Mouse (Mus musculus): ENCODE results near the gene Tsc22d3. TPM values are rescaled to one million over a fixed set of nuclear protein-coding genes. Genes with fewer than 3 reads are reported as not detected.
"Not testable (repeated sequence)": the region's sequence is repeated elsewhere in the genome, so short reads cannot be mapped to it uniquely, and the experiment has no call there.

The Tsc22d3 gene
- total and polyA plus RNA-seq, 3 experiments, result 71.8 to 136 (median 77.4) TPM

DNA sequence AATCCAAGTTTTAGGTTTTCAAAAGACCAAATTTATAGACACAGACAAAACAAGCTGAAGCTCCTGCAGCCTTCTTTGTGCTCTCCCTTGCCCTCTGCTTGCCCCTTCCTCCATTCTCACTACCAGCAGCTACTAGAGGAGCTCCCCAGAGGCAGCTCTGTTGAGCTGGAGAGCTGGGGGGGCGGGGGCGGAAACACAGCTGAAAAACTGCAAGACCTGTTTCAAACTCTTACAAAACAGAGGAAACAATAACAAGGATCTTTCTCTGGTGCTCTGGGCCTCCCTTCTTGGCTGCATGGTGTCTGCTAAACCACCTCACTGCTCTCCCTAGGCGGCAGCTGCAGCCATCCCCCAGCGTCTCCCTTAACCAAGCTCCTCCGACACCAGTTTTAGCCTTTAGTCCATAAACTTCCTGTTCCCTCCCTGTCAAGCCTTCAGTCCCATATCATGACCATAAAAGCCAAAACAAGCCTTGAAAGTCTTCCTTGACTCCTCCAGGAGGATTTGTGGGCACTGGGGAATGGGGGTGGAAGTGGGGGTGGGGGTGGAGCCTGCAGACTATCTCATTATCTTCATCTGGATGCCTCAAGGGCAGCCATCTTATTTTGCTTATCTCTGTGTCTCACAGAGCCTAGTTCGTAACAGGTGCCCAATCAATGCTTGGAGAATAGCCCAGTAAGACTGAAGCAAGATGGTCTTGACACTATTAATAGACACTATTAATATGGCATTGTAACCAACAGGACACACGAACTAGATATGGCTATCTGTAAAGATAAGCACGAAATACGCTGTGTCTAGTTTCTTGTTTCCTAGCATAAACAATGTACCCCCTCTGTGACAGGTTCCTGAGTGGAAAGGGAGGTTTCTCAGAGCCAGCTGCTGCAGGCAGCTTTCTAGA is 98.8 kb downstream of the Tsc22d3 start:
- DNase-seq, result no peak

DNA sequence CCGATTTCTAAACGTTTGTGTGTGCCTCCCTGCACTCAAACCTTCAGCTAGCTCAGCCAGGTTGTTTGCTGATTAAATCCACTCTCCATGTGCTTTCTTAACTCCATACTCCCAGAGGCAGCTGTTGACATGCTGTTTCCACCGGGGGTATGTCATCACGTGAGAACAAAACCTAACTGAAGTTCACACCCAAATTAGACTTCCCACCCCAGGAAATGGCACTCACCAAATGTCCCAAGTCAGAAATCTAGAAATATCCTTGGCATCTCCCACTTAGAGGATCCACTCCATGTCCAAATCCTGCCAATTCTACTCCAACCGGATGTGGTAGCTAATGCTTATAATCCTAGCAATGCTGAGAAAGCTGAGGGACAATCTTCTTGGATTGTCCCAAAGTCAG is 100.2 kb downstream of the Tsc22d3 start:
- DNase-seq, result no peak

DNA sequence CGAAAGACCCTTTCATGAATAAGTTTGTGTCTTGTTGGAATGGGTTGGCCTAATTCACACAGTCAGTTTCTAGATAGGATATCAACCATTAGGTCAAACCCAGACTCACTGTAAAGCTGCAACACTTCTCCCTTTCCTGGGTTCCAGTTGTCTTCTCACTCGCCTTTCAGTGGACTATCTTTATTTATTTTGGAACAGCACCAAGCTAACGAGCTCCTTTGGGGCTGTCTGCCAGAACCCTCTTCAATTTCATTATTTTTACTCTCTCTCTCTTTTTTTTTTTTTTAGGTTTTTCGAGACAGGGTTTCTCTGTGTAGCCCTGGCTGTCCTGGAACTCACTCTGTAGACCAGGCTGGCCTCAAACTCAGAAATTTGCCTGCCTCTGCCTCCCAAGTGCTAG is 102.0 kb downstream of the Tsc22d3 start:
- not testable (repeated sequence) for DNase-seq

DNA sequence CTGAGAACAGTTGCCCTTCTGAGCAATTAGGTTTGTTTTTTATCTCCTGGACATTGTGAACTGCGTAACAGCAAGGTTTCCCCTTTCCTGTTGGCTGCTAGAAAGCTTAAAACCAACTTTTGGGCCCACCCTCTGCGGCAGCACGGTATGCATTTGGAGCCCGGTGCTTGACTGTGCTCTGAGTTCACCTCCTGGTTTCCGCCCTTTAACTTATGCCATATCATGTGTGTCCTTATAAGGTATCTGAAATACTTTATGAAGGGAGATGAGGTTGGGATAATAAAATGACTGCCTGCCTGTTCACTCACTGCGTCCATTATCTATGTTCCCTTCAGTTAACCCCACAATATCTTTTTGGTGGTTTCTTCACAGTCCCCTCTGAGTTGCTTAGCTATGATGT is 106.3 kb downstream of the Tsc22d3 start:
- no peak for DNase-seq

DNA sequence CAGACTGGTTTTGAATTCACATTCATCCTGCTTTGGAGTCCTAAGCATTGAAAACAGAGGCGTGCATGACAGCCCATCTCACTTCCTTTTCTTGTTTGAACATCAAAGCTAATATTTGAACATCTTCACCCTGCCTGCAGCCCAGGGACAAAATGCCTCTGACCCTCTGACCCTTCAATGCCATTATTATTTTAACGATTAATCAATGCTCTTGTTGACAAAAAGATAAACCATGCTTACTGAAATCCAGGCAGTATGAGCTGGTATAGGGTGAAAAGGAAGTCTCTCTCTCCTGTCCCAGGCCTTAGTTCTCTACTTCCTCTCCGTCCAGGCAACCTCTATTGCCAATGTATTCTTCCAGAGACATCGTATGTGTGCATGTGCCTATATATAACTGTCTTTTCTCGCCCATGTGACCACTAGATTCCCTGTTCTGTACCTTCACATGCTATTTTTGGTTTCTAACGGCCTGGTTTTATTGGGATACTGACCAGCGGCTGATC is 106.9 kb downstream of the Tsc22d3 start:
- no peak for DNase-seq

DNA sequence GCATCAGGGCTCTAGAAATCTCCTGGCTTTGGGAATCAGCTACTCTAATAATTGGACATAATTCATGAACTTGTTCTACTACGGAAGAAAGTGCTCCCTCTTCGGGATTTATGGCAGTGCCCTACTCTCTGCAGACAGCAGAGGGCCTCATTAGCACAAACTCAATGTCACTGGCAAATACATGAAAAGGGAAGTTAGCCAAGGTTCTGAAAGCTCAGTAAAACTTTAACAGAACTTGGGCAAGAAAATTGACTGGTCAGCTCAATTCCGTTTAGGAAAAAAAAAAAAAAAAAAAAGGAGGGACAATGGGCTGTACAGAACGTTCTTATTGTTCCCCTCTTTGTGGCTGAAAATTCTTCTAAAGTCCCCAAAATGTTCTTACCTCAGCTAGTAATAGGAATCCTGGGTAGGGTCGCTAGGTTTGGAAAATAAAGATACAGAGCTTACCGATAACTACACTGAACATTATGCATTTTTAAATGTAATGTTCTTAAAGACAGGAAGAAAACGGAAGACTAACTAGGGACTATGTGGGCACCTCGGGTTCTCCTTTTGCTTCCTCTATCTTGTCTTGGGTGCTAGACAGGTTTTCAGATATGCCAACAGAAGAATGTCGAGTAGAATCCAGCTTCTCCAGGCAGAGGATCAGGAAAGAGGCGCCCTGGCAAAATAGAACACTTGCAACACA is 108.4 kb downstream of the Tsc22d3 start:
- peak; percentile 48 for DNase-seq

DNA sequence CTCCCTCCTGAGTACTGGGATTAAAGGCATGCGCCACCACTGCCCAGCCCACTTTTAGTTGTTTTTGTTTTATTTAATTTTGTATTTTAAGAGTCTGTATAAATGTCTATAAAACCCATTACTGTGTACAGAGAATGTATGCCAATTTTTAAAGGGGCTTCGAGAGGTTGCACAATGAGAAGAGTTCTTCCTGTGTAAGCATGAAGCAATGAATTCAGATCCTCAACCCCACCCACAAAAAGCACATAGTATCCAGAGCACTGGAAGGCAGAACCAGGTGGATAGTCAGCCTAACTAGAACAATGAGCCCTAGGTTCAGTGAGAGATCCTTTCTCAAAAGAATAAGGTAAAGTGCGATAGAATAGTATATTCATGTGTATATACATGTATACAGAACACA is 110.3 kb downstream of the Tsc22d3 start:
- DNase-seq, result no peak

Other genes with a start within 250 kb of the Tsc22d3 start
- 10 to 100 TPM; 17.4 to 37.7 TPM for gene Prps1, start 144.0 kb downstream of the Tsc22d3 start, total RNA-seq (2021)
- gene Prps1, start 144.0 kb downstream of the Tsc22d3 start, polyA plus RNA-seq (2012; rRNA removed), result 2.1 and 2.9 TPM in 2 replicates
- 10 to 100 TPM; 26.7 to 29.5 TPM for gene Mid2, start 63.9 kb upstream of the Tsc22d3 start, total RNA-seq (2021)
- gene Mid2, start 63.9 kb upstream of the Tsc22d3 start, polyA plus RNA-seq (2012; rRNA removed), result 7.7 and 10.2 TPM in 2 replicates
- gene Tex13b, start 212.8 kb upstream of the Tsc22d3 start, total RNA-seq (2021), result not detected
- gene Tex13b, start 212.8 kb upstream of the Tsc22d3 start, polyA plus RNA-seq (2012; rRNA removed), result not detected in 2 replicates